Mouse (Mus musculus) kidney, postnatal 4 days (tissue): ENCODE results near the gene Rtca.
A peak's percentile ranks its signal among the peaks of the same experiment; 100 is the strongest.

ENCODE experiments used
- DNase-seq, 2 experiments: peaks; one replicate each; pipeline ENCODE4 v3.0.0; 2021; ENCODE audit warnings: mixed read lengths in 2 of 2

The Rtca gene

GRCm38 (mm10) chr3:116507772-116508351, at the start of gene Rtca:
Rtca (minus strand) TSS chr3:116508208.
- peak; percentile 99 for DNase-seq

GRCm38 (mm10) chr3:116551362-116551761, 43.4 kb upstream of the Rtca start:
- no peak for DNase-seq

- DNase-seq: no peak
These were observed 39.4 kb upstream of the Rtca start for GRCm38 (mm10) chr3:116547430-116547829.

GRCm38 (mm10) chr3:116542532-116542931, 34.5 kb upstream of the Rtca start:
- no peak for DNase-seq

GRCm38 (mm10) chr3:116542070-116542469, 34.1 kb upstream of the Rtca start:
- DNase-seq: no peak

GRCm38 (mm10) chr3:116537200-116537573, 29.2 kb upstream of the Rtca start:
- DNase-seq: no peak

GRCm38 (mm10) chr3:116536428-116537199, 28.6 kb upstream of the Rtca start:
- DNase-seq: peak in 1 of 2 experiments; percentile 21

GRCm38 (mm10) chr3:116530826-116531225, 22.8 kb upstream of the Rtca start:
- DNase-seq: peak in 1 of 2 experiments; percentile 10

- DNase-seq: no peak
These were observed 21.7 kb upstream of the Rtca start for GRCm38 (mm10) chr3:116529741-116530140.

- DNase-seq: no peak
These were observed 12.2 kb upstream of the Rtca start for GRCm38 (mm10) chr3:116520141-116520761.

- DNase-seq: peak; percentile 88 to 92
These were observed 5.1 kb upstream of the Rtca start, which contains the start of gene Dbt for GRCm38 (mm10) chr3:116512904-116513716. Dbt (plus strand) TSS chr3:116513070.

- DNase-seq: peak; percentile 37 to 59
These were observed 4.3 kb upstream of the Rtca start for GRCm38 (mm10) chr3:116512151-116512903.

GRCm38 (mm10) chr3:116495671-116496070, 12.3 kb downstream of the Rtca start:
- DNase-seq: no peak

- no peak for DNase-seq
These were observed 14.3 kb downstream of the Rtca start for GRCm38 (mm10) chr3:116493658-116494057.

- no peak for DNase-seq
These were observed 16.0 kb downstream of the Rtca start for GRCm38 (mm10) chr3:116491923-116492454.

GRCm38 (mm10) chr3:116490920-116491319, 17.1 kb downstream of the Rtca start:
- no peak for DNase-seq

GRCm38 (mm10) chr3:116483271-116483670, 24.7 kb downstream of the Rtca start:
- no peak for DNase-seq

GRCm38 (mm10) chr3:116482724-116483123, 25.3 kb downstream of the Rtca start:
- DNase-seq: no peak

GRCm38 (mm10) chr3:116480937-116481336, 27.1 kb downstream of the Rtca start:
- no peak for DNase-seq

- no peak for DNase-seq
These were observed 27.9 kb downstream of the Rtca start for GRCm38 (mm10) chr3:116480119-116480518.

- DNase-seq: no peak
These were observed 30.7 kb downstream of the Rtca start for GRCm38 (mm10) chr3:116477351-116477750.
